Mouse (Mus musculus) midbrain, embryonic 13.5 days (tissue): Measurements from ENCODE around the gene Slc39a13. TPM values are rescaled to one million over a fixed set of nuclear protein-coding genes. Genes with fewer than 3 reads are reported as not detected.
"Not testable (repeated sequence)": the region's sequence is repeated elsewhere in the genome, so short reads cannot be mapped to it uniquely, and the experiment has no call there.

Experiments
- ATAC-seq: fragments of 200-750 bp; cut with Nextera tagmentation; 2 replicates; pipeline ENCODE4 v1.8.0; 2017; ENCODE audit warnings: mild to moderate bottlenecking, moderate TSS enrichment, moderate library complexity
- H3K27ac ChIP-seq: fragments of 300-500 bp; sonication (generic); 2 replicates; pipeline ENCODE4 v1.5.1; 2015; ENCODE audit warnings: inconsistent platforms, mild to moderate bottlenecking, moderate library complexity
- H3K27me3 ChIP-seq: fragments of 300-500 bp; sonication (generic); 2 replicates; pipeline ENCODE4 v1.6.1; 2015; ENCODE audit warnings: mild to moderate bottlenecking, inconsistent platforms
- H3K36me3 ChIP-seq: fragments of 300-500 bp; sonication (generic); 2 replicates; pipeline ENCODE4 v1.6.1; 2015; ENCODE audit warnings: mild to moderate bottlenecking, inconsistent platforms
- H3K4me1 ChIP-seq: fragments of 300-500 bp; sonication (generic); replicated peaks from 2 replicates; pipeline ENCODE4 v1.6.1; 2015; ENCODE audit warnings: inconsistent platforms
- H3K4me2 ChIP-seq: fragments of 300-500 bp; sonication (generic); replicated peaks from 2 replicates; pipeline ENCODE4 v1.6.1; 2015; ENCODE audit warnings: moderate library complexity, mild to moderate bottlenecking, inconsistent platforms
- H3K4me3 ChIP-seq: fragments of 300-500 bp; sonication (generic); replicated peaks from 2 replicates; pipeline ENCODE4 v1.5.1; 2015; ENCODE audit warnings: mild to moderate bottlenecking, inconsistent platforms
- H3K9ac ChIP-seq: fragments of 300-500 bp; sonication (generic); replicated peaks from 2 replicates; pipeline ENCODE4 v1.6.1; 2015; ENCODE audit warnings: mild to moderate bottlenecking, inconsistent platforms
- H3K9me3 ChIP-seq: fragments of 300-500 bp; sonication (generic); 2 replicates; pipeline ENCODE4 v1.6.1; 2016; ENCODE audit warnings: mild to moderate bottlenecking, inconsistent platforms
- WGBS: fragments of 180-500 bp; shearing (Covaris S2); methylation state at CpG from one replicate; pipeline ENCODE4 v1.1.7; 2015; 5-methylcytosine and 5-hydroxymethylcytosine counted together
- polyA plus RNA-seq: library from polyadenylated mRNA; unstranded; fragments of >200 nt; fragmentation: Nextera tagmentation; extraction: Ambion mirVana; gene quantifications from 2 replicates; pipeline ENCODE4 v1.2.1, GENCODE M21; 2015

The Slc39a13 gene
- polyA plus RNA-seq, 1 experiment from 2014 or later: 29.4 TPM

DNA sequence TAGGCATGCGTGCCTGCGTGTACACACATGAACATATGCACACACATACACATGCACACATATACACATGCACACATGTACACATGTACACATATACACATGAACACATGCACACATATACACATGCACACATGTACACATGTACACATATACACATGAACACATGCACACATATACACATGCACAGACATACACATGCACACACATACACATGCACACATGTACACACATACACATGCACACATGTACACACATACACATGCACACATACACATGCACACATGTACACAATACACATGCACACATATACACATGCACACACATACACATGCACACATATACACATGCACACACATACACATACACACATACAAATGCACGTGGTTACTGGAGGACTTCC lies 41.6 kb upstream of the Slc39a13 start:
- not testable (repeated sequence) for H3K4me2 ChIP-seq, H3K9ac ChIP-seq, H3K27ac ChIP-seq, ATAC-seq, H3K27me3 ChIP-seq, H3K36me3 ChIP-seq, H3K9me3 ChIP-seq, H3K4me3 ChIP-seq
- H3K4me1 ChIP-seq: peaks cover 10% of the 10 kb centered on the region
- WGBS: 92% methylated on average over 3 of the region's 3 CpGs

DNA sequence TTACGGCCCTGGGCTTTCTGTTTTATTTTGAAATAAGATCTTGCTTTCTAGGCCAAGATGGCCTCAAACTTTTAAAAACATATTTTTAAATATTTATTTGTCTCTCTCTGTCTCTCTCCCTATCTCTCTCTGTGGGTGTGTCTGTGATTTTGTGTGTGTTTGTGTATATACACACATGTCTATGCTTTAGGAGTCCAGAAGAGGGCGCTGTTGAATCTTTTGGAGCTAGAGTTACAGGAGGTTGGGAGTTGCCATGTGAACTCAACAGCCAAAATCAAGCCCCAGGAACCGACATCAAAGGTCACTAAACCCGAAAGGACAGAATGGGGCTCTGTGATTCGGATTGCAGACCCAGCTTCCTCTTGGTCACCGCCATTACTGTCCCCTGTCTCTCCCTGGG lies 40.2 kb upstream of the Slc39a13 start:
- Histone ChIP-seq H3K9ac (no peak overlapping the region), H3K36me3 (no peaks in the 10 kb centered on the region), H3K27me3 (0 out of 2 replicates have a peak, but pooled peaks cover 3% of the 10 kb centered on the region), H3K27ac (no peak overlapping the region), H3K4me3 (no peak overlapping the region), H3K9me3 (no peaks in the 10 kb centered on the region), H3K4me2 (no peak overlapping the region), H3K4me1 (peaks cover 8% of the 10 kb centered on the region)
- no peak for ATAC-seq
- WGBS: 73% methylated on average over 6 of the region's 6 CpGs

DNA sequence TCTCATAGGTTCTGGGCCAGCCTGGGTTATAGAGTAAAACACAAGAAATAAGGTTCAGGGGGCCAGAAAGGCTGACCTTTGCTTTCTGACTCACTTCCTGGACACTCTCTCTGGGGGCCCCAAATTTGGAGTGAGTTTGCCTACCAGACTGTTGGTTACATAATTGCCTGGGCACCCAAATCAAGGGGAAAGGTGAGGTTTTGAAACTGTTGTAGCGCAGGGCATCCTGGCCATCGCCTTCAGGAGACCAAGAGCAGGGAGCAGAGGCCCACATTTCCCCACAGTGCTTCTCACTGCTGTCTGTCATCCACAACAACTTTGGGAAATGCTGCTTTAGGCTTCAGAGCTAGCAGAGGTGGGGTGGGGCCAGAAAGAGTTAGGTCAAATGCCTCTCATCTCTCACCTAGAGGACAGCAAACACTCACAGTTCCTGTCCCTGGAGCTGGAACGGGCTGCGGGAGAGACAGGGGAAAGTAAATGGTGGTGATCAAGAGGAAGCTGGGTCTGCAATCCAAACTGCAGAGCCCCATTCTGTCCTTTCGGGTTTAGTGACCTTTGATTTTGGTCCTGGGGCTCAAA lies 39.7 kb upstream of the Slc39a13 start:
- Histone ChIP-seq H3K4me2 (no peak overlapping the region), H3K9ac (no peak overlapping the region), H3K4me1 (peaks cover 3% of the 10 kb centered on the region; the same call in 1 of the 2 replicates), H3K9me3 (no peaks in the 10 kb centered on the region), H3K4me3 (no peak overlapping the region), H3K27ac (no peak overlapping the region), H3K36me3 (no peaks in the 10 kb centered on the region), H3K27me3 (no peaks in the 10 kb centered on the region)
- 95% methylated on average over 5 of the region's 5 CpGs for WGBS
- ATAC-seq: no peak

DNA sequence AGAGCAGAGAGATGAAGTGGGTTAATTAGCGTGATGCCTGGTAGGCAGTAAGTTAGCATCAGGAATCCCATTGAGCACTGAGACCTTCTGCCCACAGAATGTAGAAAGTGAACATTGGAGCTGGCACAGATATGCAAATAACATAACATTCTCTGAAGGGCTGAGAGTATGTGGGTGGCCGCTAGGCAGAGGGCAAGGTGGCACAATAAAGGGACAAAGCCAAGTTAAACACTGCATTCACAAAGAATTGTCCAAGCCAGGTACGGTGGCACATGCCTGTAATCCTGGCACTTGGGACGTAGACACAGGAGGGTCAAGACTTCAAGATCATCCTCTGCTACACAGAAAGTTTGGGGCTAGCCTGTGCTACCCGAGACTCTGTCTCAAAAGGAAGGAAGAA lies 39.0 kb upstream of the Slc39a13 start:
- Histone ChIP-seq H3K4me3 (no peak overlapping the region), H3K4me1 (no peaks in the 10 kb centered on the region), H3K9me3 (no peaks in the 10 kb centered on the region), H3K27me3 (no peaks in the 10 kb centered on the region), H3K36me3 (no peaks in the 10 kb centered on the region), H3K27ac (no peak overlapping the region), H3K4me2 (no peak overlapping the region), H3K9ac (no peak overlapping the region)
- 82% methylated on average over 5 of the region's 5 CpGs for WGBS
- no peak for ATAC-seq

DNA sequence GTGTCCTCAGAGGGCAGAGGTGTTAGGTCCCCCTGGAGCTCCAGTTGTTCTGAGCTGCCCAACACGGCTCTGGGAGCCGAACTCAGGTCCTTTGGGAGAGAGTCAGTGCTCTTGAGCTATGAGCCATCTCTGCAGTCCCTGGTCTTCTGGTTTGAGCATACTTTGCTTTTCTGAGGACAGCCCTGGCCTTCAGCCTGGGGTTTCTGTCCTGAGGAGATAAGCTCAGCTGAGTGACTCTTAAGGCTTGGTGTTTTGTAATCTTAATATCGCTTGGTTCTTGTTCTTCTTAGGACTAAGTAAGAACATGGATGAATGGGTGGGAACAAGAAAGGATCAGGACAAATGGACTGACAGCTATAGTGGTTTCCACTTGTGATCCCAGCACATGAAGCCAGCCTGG lies 37.9 kb upstream of the Slc39a13 start:
- H3K27me3 ChIP-seq: no peaks in the 10 kb centered on the region
- H3K9me3 ChIP-seq: no peaks in the 10 kb centered on the region
- WGBS: 88% methylated on average over 3 of the region's 3 CpGs
- H3K4me1 ChIP-seq: no peaks in the 10 kb centered on the region
- H3K36me3 ChIP-seq: no peaks in the 10 kb centered on the region
- no peak overlapping the region for H3K9ac ChIP-seq
- no peak overlapping the region for H3K27ac ChIP-seq
- no peak for ATAC-seq
- H3K4me2 ChIP-seq: no peak overlapping the region
- H3K4me3 ChIP-seq: no peak overlapping the region

DNA sequence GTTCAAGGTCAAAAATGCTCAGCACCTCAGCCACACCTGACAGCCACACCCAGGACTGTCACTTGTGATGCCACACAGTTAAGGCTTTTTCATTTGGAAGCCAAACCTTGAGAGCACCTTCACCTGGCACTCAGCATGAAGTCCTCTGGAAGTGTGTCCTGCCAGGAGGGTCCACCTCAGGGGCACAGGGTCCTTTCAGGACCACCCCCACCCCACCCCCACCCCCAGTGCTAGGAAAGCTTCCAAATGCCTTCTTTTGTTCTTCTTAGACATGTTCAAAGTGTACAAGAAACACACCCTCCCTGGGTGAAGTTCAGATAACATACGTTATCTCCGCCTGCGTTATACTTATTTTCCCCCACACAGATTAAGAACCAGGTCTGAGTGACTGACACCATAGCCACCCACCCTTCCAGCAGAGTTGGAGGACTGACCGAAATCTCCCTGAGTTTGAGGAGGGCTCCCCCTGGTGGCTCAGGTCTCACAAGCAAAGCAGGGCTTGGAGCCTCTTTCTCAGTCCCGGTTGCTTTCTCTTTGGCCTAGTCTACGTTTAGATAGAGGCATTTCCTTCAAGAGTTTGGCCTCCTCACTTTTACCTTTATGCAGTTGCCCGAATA lies 31.0 kb upstream of the Slc39a13 start:
- Histone ChIP-seq H3K36me3 (no peaks in the 10 kb centered on the region), H3K27me3 (no peaks in the 10 kb centered on the region), H3K9me3 (no peaks in the 10 kb centered on the region), H3K27ac (no peak overlapping the region), H3K4me1 (no peaks in the 10 kb centered on the region), H3K4me3 (no peak overlapping the region), H3K4me2 (no peak overlapping the region), H3K9ac (no peak overlapping the region)
- 7% methylated on average over 7 of the region's 7 CpGs for WGBS
- peak; percentile 88 for ATAC-seq

DNA sequence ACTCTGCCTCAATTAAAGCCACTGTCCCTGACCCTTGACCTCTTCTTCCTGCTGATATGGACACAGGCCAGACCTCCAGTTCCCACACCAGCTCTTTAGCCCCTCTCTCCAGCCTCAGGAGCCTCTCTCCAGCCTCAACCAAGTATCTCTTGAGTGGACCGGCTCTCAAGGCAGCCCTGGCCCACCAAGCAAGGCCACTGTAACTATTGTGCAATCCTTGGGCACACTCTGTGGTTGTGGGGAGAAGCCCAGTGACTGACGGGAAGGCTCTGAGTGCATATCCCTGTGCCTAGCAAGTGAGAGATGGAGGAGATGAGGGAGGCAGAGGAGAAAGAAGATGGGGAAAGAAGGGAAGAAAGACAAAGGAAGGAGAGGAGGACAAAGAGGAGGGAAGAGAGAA lies 27.9 kb upstream of the Slc39a13 start:
- no peak for ATAC-seq
- H3K4me1 ChIP-seq: no peaks in the 10 kb centered on the region
- H3K4me2 ChIP-seq: no peak overlapping the region
- H3K36me3 ChIP-seq: no peaks in the 10 kb centered on the region
- WGBS: 81% methylated on average over 2 of the region's 2 CpGs
- no peaks in the 10 kb centered on the region for H3K9me3 ChIP-seq
- H3K27me3 ChIP-seq: no peaks in the 10 kb centered on the region
- H3K27ac ChIP-seq: no peak overlapping the region
- H3K9ac ChIP-seq: no peak overlapping the region
- no peak overlapping the region for H3K4me3 ChIP-seq

DNA sequence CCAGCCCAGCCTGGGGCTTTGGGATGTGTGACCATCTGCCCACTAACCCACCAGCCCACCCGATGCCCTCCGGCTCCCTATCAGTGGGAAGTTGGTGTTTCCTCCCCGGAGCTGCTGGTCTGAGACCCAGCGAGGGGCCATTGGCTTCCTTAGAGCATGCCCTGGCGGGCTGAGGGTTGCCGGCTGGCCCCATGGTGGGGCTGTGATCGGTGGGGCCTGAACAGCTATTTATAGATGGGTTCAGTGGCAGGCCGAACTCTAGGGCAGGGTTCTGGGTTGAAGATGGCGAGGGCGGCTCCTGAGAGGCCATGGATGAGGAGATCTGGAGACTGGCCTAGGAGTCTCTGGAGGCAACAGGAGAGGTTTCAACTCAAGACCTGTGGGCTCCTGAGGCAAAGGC lies 26.8 kb upstream of the Slc39a13 start:
- Histone ChIP-seq H3K27ac (no peak overlapping the region), H3K9ac (no peak overlapping the region), H3K4me3 (no peak overlapping the region), H3K4me1 (no peaks in the 10 kb centered on the region), H3K9me3 (no peaks in the 10 kb centered on the region), H3K27me3 (no peaks in the 10 kb centered on the region), H3K4me2 (no peak overlapping the region), H3K36me3 (no peaks in the 10 kb centered on the region)
- no peak for ATAC-seq
- 84% methylated on average over 10 of the region's 10 CpGs for WGBS

DNA sequence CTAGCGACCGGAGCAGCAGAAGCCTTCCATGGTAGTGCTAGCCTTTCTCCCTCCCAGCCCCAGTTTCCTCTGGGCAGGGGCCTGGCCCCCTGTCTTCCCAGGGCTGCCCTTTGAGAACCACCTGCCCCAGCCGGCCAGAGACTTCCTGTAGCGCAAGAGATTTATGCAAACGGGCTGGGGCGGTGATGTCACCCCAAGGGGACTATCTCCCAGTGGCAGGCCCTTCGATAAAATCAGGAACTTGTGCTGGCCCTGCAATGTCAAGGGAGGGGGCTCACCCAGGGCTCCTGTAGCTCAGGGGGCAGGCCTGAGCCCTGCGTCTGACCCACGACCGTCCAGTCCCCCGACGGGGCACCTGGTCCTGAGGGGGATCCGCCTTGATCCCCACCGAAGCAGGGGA lies 26.3 kb upstream of the Slc39a13 start:
- ATAC-seq: no peak
- Histone ChIP-seq H3K36me3 (no peaks in the 10 kb centered on the region), H3K4me2 (no peak overlapping the region), H3K27ac (no peak overlapping the region), H3K9ac (no peak overlapping the region), H3K27me3 (no peaks in the 10 kb centered on the region), H3K4me1 (no peaks in the 10 kb centered on the region), H3K9me3 (no peaks in the 10 kb centered on the region), H3K4me3 (no peak overlapping the region)
- WGBS: 73% methylated on average over 14 of the region's 14 CpGs

DNA sequence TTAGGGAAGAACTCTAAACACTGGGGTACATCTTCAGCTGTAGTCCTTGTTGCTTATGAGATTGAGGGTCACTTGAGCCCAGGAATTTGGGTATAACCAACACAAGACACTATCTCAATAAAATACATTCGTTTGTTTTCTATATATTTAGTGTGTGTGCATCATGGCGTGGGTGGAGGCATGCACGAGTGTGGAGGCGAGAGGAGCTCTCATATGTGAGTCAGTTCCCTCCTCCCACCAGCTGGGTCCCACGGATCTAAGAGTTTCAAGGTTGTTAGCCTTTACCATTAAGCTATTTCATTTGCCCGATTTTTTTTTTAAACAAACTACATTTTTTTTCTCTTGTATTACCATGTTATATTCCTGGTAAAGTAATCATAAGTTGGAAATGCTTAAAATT lies 20.6 kb upstream of the Slc39a13 start:
- no peak for ATAC-seq
- no peaks in the 10 kb centered on the region for H3K36me3 ChIP-seq
- H3K9ac ChIP-seq: no peak overlapping the region
- H3K27me3 ChIP-seq: no peaks in the 10 kb centered on the region
- no peaks in the 10 kb centered on the region for H3K9me3 ChIP-seq
- no peaks in the 10 kb centered on the region for H3K4me1 ChIP-seq
- H3K4me3 ChIP-seq: no peak overlapping the region
- H3K4me2 ChIP-seq: no peak overlapping the region
- H3K27ac ChIP-seq: no peak overlapping the region
- WGBS: 79% methylated on average over 6 of the region's 6 CpGs

DNA sequence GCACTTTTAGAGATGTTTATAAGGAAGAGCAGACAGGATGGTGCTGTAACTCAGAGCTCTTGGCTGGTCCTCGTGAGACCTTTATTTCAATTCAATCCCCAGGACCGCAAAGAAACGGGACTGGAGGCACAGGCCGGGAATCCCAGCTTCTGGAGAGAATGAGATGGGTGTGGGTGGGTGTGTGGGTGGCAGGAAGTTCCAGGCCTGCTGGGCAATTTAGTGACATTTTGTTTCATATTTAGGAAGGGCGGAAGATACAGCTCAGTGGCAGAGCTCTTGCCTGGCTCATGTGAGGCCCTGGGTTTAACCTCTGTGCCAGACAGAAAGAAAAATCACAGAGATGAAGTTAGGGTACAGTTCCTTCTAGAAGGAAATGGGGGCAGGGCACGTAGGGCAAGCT lies 20.0 kb upstream of the Slc39a13 start:
- no peak overlapping the region for H3K4me2 ChIP-seq
- 79% methylated on average over 6 of the region's 6 CpGs for WGBS
- no peak overlapping the region for H3K9ac ChIP-seq
- no peak overlapping the region for H3K4me3 ChIP-seq
- H3K27ac ChIP-seq: no peak overlapping the region
- ATAC-seq: no peak
- H3K27me3 ChIP-seq: no peaks in the 10 kb centered on the region
- no peaks in the 10 kb centered on the region for H3K4me1 ChIP-seq
- no peaks in the 10 kb centered on the region for H3K9me3 ChIP-seq
- H3K36me3 ChIP-seq: no peaks in the 10 kb centered on the region

DNA sequence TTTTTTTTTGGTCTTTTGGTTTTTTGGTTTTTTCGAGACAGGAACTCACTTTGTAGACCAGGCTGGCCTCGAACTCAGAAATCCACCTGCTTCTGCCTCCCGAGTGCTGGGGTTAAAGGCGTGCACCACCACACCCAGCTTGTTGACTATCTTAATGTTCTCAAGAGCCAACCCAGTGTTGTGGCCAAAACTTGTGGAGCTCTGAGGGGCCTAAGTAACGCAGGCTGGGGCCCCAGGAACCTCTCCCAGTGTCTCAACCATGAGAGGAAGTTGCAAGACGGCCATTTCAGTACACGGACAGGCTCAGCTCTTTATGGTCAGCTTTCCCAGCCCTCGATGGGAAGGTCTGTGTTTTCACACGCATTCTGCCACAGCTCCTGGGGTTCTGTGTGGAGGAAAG lies 18.8 kb upstream of the Slc39a13 start:
- no peak overlapping the region for H3K9ac ChIP-seq
- no peak for ATAC-seq
- no peak overlapping the region for H3K4me3 ChIP-seq
- H3K4me1 ChIP-seq: no peaks in the 10 kb centered on the region
- no peak overlapping the region for H3K27ac ChIP-seq
- 82% methylated on average over 9 of the region's 9 CpGs for WGBS
- H3K9me3 ChIP-seq: no peaks in the 10 kb centered on the region
- H3K4me2 ChIP-seq: no peak overlapping the region
- H3K27me3 ChIP-seq: no peaks in the 10 kb centered on the region
- no peaks in the 10 kb centered on the region for H3K36me3 ChIP-seq

DNA sequence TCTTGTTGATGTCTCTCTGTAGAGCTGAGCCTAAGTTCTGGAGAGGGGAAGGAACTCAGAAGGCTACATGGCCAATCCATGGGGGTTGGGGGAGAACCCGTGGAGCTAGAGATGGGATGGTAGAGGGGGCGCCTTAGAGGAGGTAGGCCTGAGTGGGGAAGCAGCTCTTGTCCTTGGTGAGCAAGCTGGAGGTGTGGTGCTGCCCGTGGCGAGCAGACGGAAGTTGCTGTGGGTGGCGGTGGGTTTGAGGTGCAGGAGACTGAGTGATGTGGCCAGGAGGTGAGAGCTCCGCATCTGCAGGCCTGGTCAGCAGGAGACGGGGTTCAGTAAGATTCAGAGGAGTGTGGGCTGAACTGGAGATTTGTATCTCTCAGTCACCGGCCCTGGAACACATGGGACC lies 17.2 kb upstream of the Slc39a13 start:
- ATAC-seq: no peak
- Histone ChIP-seq H3K4me1 (no peaks in the 10 kb centered on the region), H3K9me3 (no peaks in the 10 kb centered on the region), H3K4me3 (no peak overlapping the region), H3K27me3 (no peaks in the 10 kb centered on the region), H3K9ac (no peak overlapping the region), H3K4me2 (no peak overlapping the region), H3K36me3 (no peaks in the 10 kb centered on the region), H3K27ac (no peak overlapping the region)
- WGBS: 88% methylated on average over 9 of the region's 9 CpGs
